Mouse (Mus musculus) thymus, postnatal 4 days (tissue): ENCODE results near the gene Olfr1259.
"Not testable (repeated sequence)": the region's sequence is repeated elsewhere in the genome, so short reads cannot be mapped to it uniquely, and the experiment has no call there.

Experiments
- DNase-seq: peaks from one replicate; pipeline ENCODE4 v3.0.0; 2021

Gene Olfr1259

GRCm38 (mm10) chr2:89948564-89948963 lies at the start of gene Olfr1259:
Olfr1259 (minus strand) TSS chr2:89948664.
- no peak for DNase-seq

GRCm38 (mm10) chr2:89990921-89991320 lies 42.5 kb upstream of the Olfr1259 start, which contains the start of gene Olfr1261:
Olfr1261 (plus strand) TSS chr2:89991221.
- DNase-seq = no peak

GRCm38 (mm10) chr2:89977709-89978108 lies 29.2 kb upstream of the Olfr1259 start:
- DNase-seq = no peak

- DNase-seq = no peak
Observed at GRCm38 (mm10) chr2:89974184-89974583, 25.7 kb upstream of the Olfr1259 start, which contains the start of gene Olfr1260. Olfr1260 (plus strand) TSS chr2:89974340.

GRCm38 (mm10) chr2:89927009-89927408 lies 21.5 kb downstream of the Olfr1259 start, which contains the start of gene Olfr1258:
Olfr1258 (plus strand) TSS chr2:89927309.
- DNase-seq = no peak

- not testable (repeated sequence) for DNase-seq
Observed at GRCm38 (mm10) chr2:89912616-89913015, 35.8 kb downstream of the Olfr1259 start.
